Mouse (Mus musculus) heart, embryonic 15.5 days (tissue): Measurements from ENCODE around the gene Kntc1. TPM values are rescaled to one million over a fixed set of nuclear protein-coding genes. Genes with fewer than 3 reads are reported as not detected.
"Not testable (repeated sequence)": the region's sequence is repeated elsewhere in the genome, so short reads cannot be mapped to it uniquely, and the experiment has no call there.

Experiments used
- ATAC-seq: fragments of 200-750 bp; cut with Nextera tagmentation; replicated peaks from 2 replicates; pipeline ENCODE4 v1.8.0; 2017; ENCODE audit warnings: low read depth, moderate TSS enrichment; ENCODE audit not compliant: insufficient number of reproducible peaks, insufficient read depth, low FRiP score
- H3K27ac ChIP-seq: fragments of 300-500 bp; sonication (generic); 2 replicates; pipeline ENCODE4 v1.5.1; 2015; ENCODE audit warnings: mild to moderate bottlenecking, inconsistent platforms
- H3K27me3 ChIP-seq: fragments of 300-500 bp; sonication (generic); 2 replicates; pipeline ENCODE4 v1.6.1; 2015; ENCODE audit warnings: inconsistent platforms
- H3K36me3 ChIP-seq: fragments of 300-500 bp; sonication (generic); 2 replicates; pipeline ENCODE4 v1.6.1; 2015; ENCODE audit warnings: mild to moderate bottlenecking, inconsistent platforms
- H3K4me1 ChIP-seq: fragments of 300-500 bp; sonication (generic); replicated peaks from 2 replicates; pipeline ENCODE4 v1.6.1; 2015; ENCODE audit warnings: inconsistent platforms
- H3K4me2 ChIP-seq: fragments of 300-500 bp; sonication (generic); 2 replicates; pipeline ENCODE4 v1.6.1; 2015; ENCODE audit warnings: inconsistent platforms, mild to moderate bottlenecking, moderate library complexity
- H3K4me3 ChIP-seq: fragments of 300-500 bp; sonication (generic); 2 replicates; pipeline ENCODE4 v1.5.1; 2015; ENCODE audit warnings: mild to moderate bottlenecking, inconsistent platforms
- H3K9ac ChIP-seq: fragments of 300-500 bp; sonication (generic); 2 replicates; pipeline ENCODE4 v1.6.1; 2015; ENCODE audit warnings: mild to moderate bottlenecking, inconsistent platforms
- H3K9me3 ChIP-seq: fragments of 300-500 bp; sonication (generic); replicated peaks from 2 replicates; pipeline ENCODE4 v1.6.1; 2016; ENCODE audit warnings: inconsistent platforms
- WGBS: fragments of 180-500 bp; shearing (Covaris S2); methylation state at CpG from one replicate; pipeline ENCODE4 v1.1.7; 2015; ENCODE audit warnings: mixed read lengths; 5-methylcytosine and 5-hydroxymethylcytosine counted together
- polyA plus RNA-seq: library from polyadenylated mRNA; unstranded; fragments of >200 nt; fragmentation: Nextera tagmentation; extraction: Ambion mirVana; gene quantifications from 2 replicates; pipeline ENCODE4 v1.2.1, GENCODE M21; 2015

Gene Kntc1
- 14.2 and 18.0 TPM in 2 replicates for polyA plus RNA-seq

GRCm38 (mm10) chr5:123749065-123750064 lies at the start of gene Kntc1, which contains the start of gene Rsrc2:
Kntc1 (plus strand) TSS chr5:123749716.
Rsrc2 (minus strand) TSS chr5:123749414.
- ATAC-seq, result peak; percentile 97
- WGBS, result under 1% methylated on average over 63 of the region's 63 CpGs
- no peaks in the 10 kb centered on the region for H3K27me3 ChIP-seq
- peak within 1 kb of the TSS; percentile 97 for H3K27ac ChIP-seq
- H3K4me2 ChIP-seq, result peak within 1 kb of the TSS; percentile 77
- H3K4me1 ChIP-seq, result peaks cover 31% of the 10 kb centered on the region
- H3K4me3 ChIP-seq, result peak within 1 kb of the TSS; percentile 73
- H3K9ac ChIP-seq, result peak within 1 kb of the TSS; percentile 65
- H3K36me3 ChIP-seq, result peaks cover 6% of the 10 kb centered on the region
- no peaks in the 10 kb centered on the region for H3K9me3 ChIP-seq

GRCm38 (mm10) chr5:123700625-123701024 lies 48.9 kb upstream of the Kntc1 start:
- ATAC-seq, result no peak; the same call in 1 of the 2 replicates

GRCm38 (mm10) chr5:123708598-123708997 lies 40.9 kb upstream of the Kntc1 start:
- no peak for ATAC-seq
- no peak overlapping the region for H3K4me2 ChIP-seq
- WGBS, result 92% methylated on average over 12 of the region's 12 CpGs
- no peaks in the 10 kb centered on the region for H3K27me3 ChIP-seq
- H3K36me3 ChIP-seq, result peaks cover 94% of the 10 kb centered on the region
- no peaks in the 10 kb centered on the region for H3K9me3 ChIP-seq
- H3K4me3 ChIP-seq, result no peak overlapping the region
- H3K9ac ChIP-seq, result no peak overlapping the region
- no peaks in the 10 kb centered on the region for H3K4me1 ChIP-seq
- H3K27ac ChIP-seq, result no peak overlapping the region

More at GRCm38 (mm10) chr5:123700625-123701024, 48.9 kb upstream of the Kntc1 start:
- H3K27me3 ChIP-seq, result no peaks in the 10 kb centered on the region
- H3K9me3 ChIP-seq, result no peaks in the 10 kb centered on the region
- no peak overlapping the region for H3K4me3 ChIP-seq
- H3K27ac ChIP-seq, result peak overlapping the region; percentile 44
- WGBS, result 45% methylated on average over 11 of the region's 11 CpGs
- H3K4me2 ChIP-seq, result no peak overlapping the region
- H3K4me1 ChIP-seq, result peaks cover 9% of the 10 kb centered on the region
- peaks cover 67% of the 10 kb centered on the region for H3K36me3 ChIP-seq
- no peak overlapping the region for H3K9ac ChIP-seq

GRCm38 (mm10) chr5:123709571-123709970 lies 39.9 kb upstream of the Kntc1 start:
- Histone ChIP-seq H3K36me3 (peaks cover 94% of the 10 kb centered on the region), H3K4me1 (no peaks in the 10 kb centered on the region), H3K9ac (no peak overlapping the region), H3K4me2 (no peak overlapping the region), H3K27me3 (no peaks in the 10 kb centered on the region), H3K9me3 (no peaks in the 10 kb centered on the region), H3K27ac (no peak overlapping the region), H3K4me3 (no peak overlapping the region)
- 87% methylated on average over 4 of the region's 4 CpGs for WGBS
- no peak for ATAC-seq

- Histone ChIP-seq H3K27me3 (no peaks in the 10 kb centered on the region), H3K27ac (no peak overlapping the region), H3K9ac (no peak overlapping the region), H3K4me2 (no peak overlapping the region), H3K36me3 (peaks cover 80% of the 10 kb centered on the region), H3K4me3 (no peak overlapping the region), H3K9me3 (no peaks in the 10 kb centered on the region), H3K4me1 (peaks cover 11% of the 10 kb centered on the region)
- 91% methylated on average over 6 of the region's 6 CpGs for WGBS
- ATAC-seq, result no peak
These were observed 35.7 kb upstream of the Kntc1 start for GRCm38 (mm10) chr5:123713782-123714181.

- H3K4me1 ChIP-seq, result peaks cover 20% of the 10 kb centered on the region
- WGBS, result 81% methylated on average over 4 of the region's 4 CpGs
- H3K4me2 ChIP-seq, result no peak overlapping the region
- H3K4me3 ChIP-seq, result no peak overlapping the region
- H3K36me3 ChIP-seq, result peaks cover 72% of the 10 kb centered on the region
- no peaks in the 10 kb centered on the region for H3K27me3 ChIP-seq
- no peaks in the 10 kb centered on the region for H3K9me3 ChIP-seq
- ATAC-seq, result no peak
- no peak overlapping the region for H3K27ac ChIP-seq
- no peak overlapping the region for H3K9ac ChIP-seq
These were observed 34.9 kb upstream of the Kntc1 start for GRCm38 (mm10) chr5:123714622-123715021.

- H3K27ac ChIP-seq, result peak within 1 kb of the TSS; percentile 92
These were observed 28.9 kb upstream of the Kntc1 start, which contains the start of gene Zcchc8 for GRCm38 (mm10) chr5:123720328-123721311. Zcchc8 (minus strand) TSS chr5:123721100.

GRCm38 (mm10) chr5:123723816-123724215 lies 25.7 kb upstream of the Kntc1 start:
- not testable (repeated sequence) for H3K27ac ChIP-seq, H3K9me3 ChIP-seq, H3K9ac ChIP-seq, H3K27me3 ChIP-seq, ATAC-seq, H3K4me3 ChIP-seq, H3K4me2 ChIP-seq, H3K4me1 ChIP-seq
- peaks cover 13% of the 10 kb centered on the region for H3K36me3 ChIP-seq
- 91% methylated on average over 7 of the region's 7 CpGs for WGBS

More at GRCm38 (mm10) chr5:123720328-123721311, 28.9 kb upstream of the Kntc1 start, which contains the start of gene Zcchc8:
- H3K9ac ChIP-seq, result peak within 1 kb of the TSS; percentile 94
- no peaks in the 10 kb centered on the region for H3K9me3 ChIP-seq
- no peaks in the 10 kb centered on the region for H3K27me3 ChIP-seq
- peak within 1 kb of the TSS; percentile 72 for H3K4me2 ChIP-seq
- H3K36me3 ChIP-seq, result peaks cover 15% of the 10 kb centered on the region
- H3K4me3 ChIP-seq, result peak within 1 kb of the TSS; percentile 93
- ATAC-seq, result peak; percentile 100
- under 1% methylated on average over 83 of the region's 83 CpGs for WGBS
- H3K4me1 ChIP-seq, result peaks cover 20% of the 10 kb centered on the region

- WGBS, result 93% methylated on average over 2 of the region's 2 CpGs
- H3K36me3 ChIP-seq, result peaks cover 78% of the 10 kb centered on the region
These were observed 18.5 kb upstream of the Kntc1 start for GRCm38 (mm10) chr5:123730981-123731380.

GRCm38 (mm10) chr5:123744358-123744757 lies 5.2 kb upstream of the Kntc1 start:
- Histone ChIP-seq H3K27me3 (no peaks in the 10 kb centered on the region), H3K27ac (no peak overlapping the region), H3K4me2 (no peak overlapping the region), H3K36me3 (peaks cover 42% of the 10 kb centered on the region), H3K9ac (no peak overlapping the region), H3K4me1 (peaks cover 20% of the 10 kb centered on the region), H3K9me3 (no peaks in the 10 kb centered on the region), H3K4me3 (no peak overlapping the region)
- 88% methylated on average over 2 of the region's 2 CpGs for WGBS
- no peak for ATAC-seq

More at GRCm38 (mm10) chr5:123730981-123731380, 18.5 kb upstream of the Kntc1 start:
- Histone ChIP-seq H3K4me2 (no peak overlapping the region), H3K4me3 (no peak overlapping the region), H3K27ac (no peak overlapping the region), H3K27me3 (no peaks in the 10 kb centered on the region), H3K4me1 (no peaks in the 10 kb centered on the region), H3K9me3 (no peaks in the 10 kb centered on the region), H3K9ac (no peak overlapping the region)
- ATAC-seq, result no peak
